7 mouse cellular contexts compared by ENCODE assay signal in the genomic region with DNA sequence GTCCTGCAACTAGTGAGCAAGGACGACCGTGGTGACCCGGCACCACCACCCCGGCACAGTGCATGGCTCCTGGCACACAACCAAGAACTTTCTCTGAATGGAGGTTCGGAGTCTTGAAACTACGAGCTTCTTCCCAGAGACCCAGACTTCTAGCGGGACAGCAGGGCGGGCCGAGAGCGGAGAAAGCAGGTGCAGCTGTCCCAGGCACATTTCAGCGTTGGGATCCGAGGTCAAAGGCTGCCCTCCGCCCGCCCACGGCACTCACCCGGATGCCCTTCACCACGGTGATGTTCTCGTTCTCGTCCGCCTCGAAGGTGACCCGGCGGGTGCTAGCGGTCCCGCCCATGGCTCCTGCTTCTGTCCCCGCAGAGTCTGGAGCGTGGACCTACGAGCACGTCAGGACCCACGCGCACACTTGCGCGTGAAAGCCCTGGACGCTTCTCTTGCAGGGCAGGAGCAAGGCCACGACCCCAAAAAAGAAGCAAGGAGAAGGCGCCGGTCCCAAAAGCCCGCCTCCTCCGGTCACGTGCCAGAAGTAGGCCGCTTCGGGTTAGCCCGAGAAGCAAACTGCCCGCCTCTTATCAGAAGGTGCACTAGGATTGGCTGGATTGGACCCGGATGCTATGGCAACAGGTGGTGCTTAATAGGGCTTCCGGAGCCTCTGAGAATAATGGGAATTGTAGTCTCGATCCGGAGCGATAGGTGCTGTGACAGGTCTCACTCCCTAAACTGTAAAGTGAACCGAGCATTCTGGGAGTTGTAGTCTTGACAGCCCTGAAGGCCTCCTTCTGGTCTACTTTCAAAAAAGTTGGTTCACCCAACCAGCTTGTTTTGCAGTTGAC. TPM values are rescaled to one million over a fixed set of nuclear protein-coding genes. Genes with fewer than 3 reads are reported as not detected.
DNase-seq lines count a peak whose midpoint lies in the region; ATAC-seq lines count a peak whose summit lies in the region.

TSS of gene Chchd3 (minus strand) at position 526 of the 842 bp plus-strand sequence.

- H3K9me3 ChIP-seq in intestine, embryonic 16.5 days (ENCODE audit: control insufficient read depth, low read length): no peaks in the 10 kb centered on the region
- H3K9me3 ChIP-seq in midbrain, embryonic 11.5 days (ENCODE audit: control insufficient read depth, low read length): no peaks in the 10 kb centered on the region

- H3K4me2 ChIP-seq in intestine, embryonic 16.5 days (ENCODE audit: low read depth, low read length): peak within 1 kb of the TSS; percentile 63
- H3K4me2 ChIP-seq in midbrain, embryonic 11.5 days: peak within 1 kb of the TSS; percentile 56

- peak within 1 kb of the TSS; percentile 76 for H3K27ac ChIP-seq in intestine, embryonic 16.5 days (ENCODE audit: low read length)
- H3K27ac ChIP-seq in midbrain, embryonic 11.5 days (ENCODE audit: low read depth, low read length): no peak within 1 kb of the TSS

- peak within 1 kb of the TSS; percentile 85 for H3K9ac ChIP-seq in intestine, embryonic 16.5 days (ENCODE audit: low read depth, low read length)
- H3K9ac ChIP-seq in midbrain, embryonic 11.5 days (ENCODE audit: low read length): peak within 1 kb of the TSS; percentile 76

- H3K4me1 ChIP-seq in intestine, embryonic 16.5 days (ENCODE audit: control insufficient read depth, insufficient read depth, low read length): no peaks in the 10 kb centered on the region
- H3K4me1 ChIP-seq in midbrain, embryonic 11.5 days (ENCODE audit: control insufficient read depth, insufficient read depth, low read length): peaks cover 4% of the 10 kb centered on the region; the same call in 1 of the 2 replicates

- H3K4me3 ChIP-seq in intestine, embryonic 16.5 days (ENCODE audit: low read length): peak within 1 kb of the TSS; percentile 73
- H3K4me3 ChIP-seq in midbrain, embryonic 11.5 days (ENCODE audit: low read depth, low read length): peak within 1 kb of the TSS; percentile 72

- WGBS in intestine, embryonic 16.5 days: under 1% methylated on average over 50 of the region's 50 CpGs
- WGBS in midbrain, embryonic 11.5 days: under 1% methylated on average over 50 of the region's 50 CpGs

- intact Hi-C loops in left cerebral cortex, postnatal 36 days (cut with DNase I): no loop called here

- H3K27me3 ChIP-seq in intestine, embryonic 16.5 days (replicated peaks; ENCODE audit: control insufficient read depth, insufficient read depth, low read length): no peaks in the 10 kb centered on the region
- no peaks in the 10 kb centered on the region for H3K27me3 ChIP-seq in midbrain, embryonic 11.5 days (ENCODE audit: control insufficient read depth, insufficient read depth, low read length)

- peak; percentile 100 for ATAC-seq in intestine, embryonic 16.5 days
- ATAC-seq in midbrain, embryonic 11.5 days (ENCODE audit: low FRiP score): peak; percentile 100

- DNase-seq in adrenal gland, adult 8-10 months: peak; percentile 98
- DNase-seq in embryo, embryonic 9.5 days (ENCODE audit: extremely low spot score): peak; percentile 93
- DNase-seq in gastrocnemius, postnatal 4 days (ENCODE audit: low spot score in 2 of 2): peak; percentile 85 to 94
- DNase-seq in left cerebral cortex, postnatal 36 days (ENCODE audit: low spot score in 2 of 2): peak; percentile 95
- peak; percentile 98 for DNase-seq in midbrain, embryonic 11.5 days (ENCODE audit: low spot score, missing footprints)
- DNase-seq in skeletal muscle tissue, adult 2 months (ENCODE audit: low read depth, low spot score): peak; percentile 97

- H3K36me3 ChIP-seq in intestine, embryonic 16.5 days (ENCODE audit: control insufficient read depth, insufficient read depth, low read length): no peaks in the 10 kb centered on the region
- no peaks in the 10 kb centered on the region for H3K36me3 ChIP-seq in midbrain, embryonic 11.5 days (ENCODE audit: control insufficient read depth, insufficient read depth, low read length)

RNA-seq across cellular contexts. Expression of gene Chchd3, which starts in this region (rescaled TPM):
- total RNA-seq in adrenal gland, adult 8-10 months (2022): 100 to 1,000 TPM; 100 to 179 (median 152) TPM
- 100 to 1,000 TPM; 234 to 249 TPM for total RNA-seq in gastrocnemius, postnatal 4 days (2021)
- polyA plus RNA-seq in intestine, embryonic 16.5 days (2015; fragmentation: Nextera tagmentation; extraction: Ambion mirVana): 162 and 164 TPM in 2 replicates
- 10 to 100 TPM; 79.9 to 89.4 TPM for total RNA-seq in left cerebral cortex, postnatal 36 days (2021)
- 133 and 134 TPM in 2 replicates for polyA plus RNA-seq in midbrain, embryonic 11.5 days (2014; fragmentation: Nextera tagmentation; extraction: Ambion mirVana)
